Mouse (Mus musculus): ENCODE results near the gene Card19. TPM values are rescaled to one million over a fixed set of nuclear protein-coding genes. Genes with fewer than 3 reads are reported as not detected.

The Card19 gene
- polyA plus RNA-seq, 1 experiment: 180 TPM

GRCm38 (mm10) chr13:49224314-49224713 lies 8.5 kb upstream of the Card19 start:
- Histone ChIP-seq H3ac (ENCODE audit: control insufficient read depth, insufficient read length) (no peak overlapping the region), H3K79me2 (ENCODE audit: control insufficient read depth, insufficient read depth) (no peaks in the 10 kb centered on the region), H3K4me3 (no peak overlapping the region), H3K36me3 (ENCODE audit: control insufficient read depth, insufficient read depth) (no peaks in the 10 kb centered on the region), H3K27me3 (ENCODE audit: control insufficient read depth, insufficient read depth, insufficient read length) (no peaks in the 10 kb centered on the region), H3K4me2 (ENCODE audit: low read depth) (no peak overlapping the region)
- TF ChIP-seq MAX (IDR thresholded peaks at IDR 0.05; ENCODE audit: low read depth): no peak
- no peak for TF ChIP-seq SRF (IDR thresholded peaks at IDR 0.05; ENCODE audit: control insufficient read depth, insufficient read length, low read depth)
- no peak for TF ChIP-seq REST (IDR thresholded peaks at IDR 0.05; ENCODE audit: insufficient read depth, insufficient read length)
- no peak for TF ChIP-seq POLR2A (IDR thresholded peaks at IDR 0.05; ENCODE audit: insufficient read length, low read depth)
- TF ChIP-seq MYOD1 (IDR thresholded peaks at IDR 0.05; ENCODE audit: control insufficient read depth in 1 of 3, insufficient read length in 2 of 3, low read depth in 2 of 3): no peak
- TF ChIP-seq TCF12 (IDR thresholded peaks at IDR 0.05; ENCODE audit: insufficient read depth, poor library complexity, severe bottlenecking): no peak
- TF ChIP-seq TCF3 (IDR thresholded peaks at IDR 0.05; ENCODE audit: insufficient read length, low read depth): no peak
- TF ChIP-seq CEBPB (IDR thresholded peaks at IDR 0.05; ENCODE audit: insufficient read depth, poor library complexity, severe bottlenecking): no peak
- no peak for TF ChIP-seq POLR2AphosphoS2 (IDR thresholded peaks at IDR 0.05; ENCODE audit: insufficient read length, low read depth)

GRCm38 (mm10) chr13:49220912-49221311 lies 5.1 kb upstream of the Card19 start:
- H3K4me3 ChIP-seq: no peak overlapping the region
- no peak overlapping the region for H3ac ChIP-seq (ENCODE audit: control insufficient read depth, insufficient read length)
- no peaks in the 10 kb centered on the region for H3K79me2 ChIP-seq (ENCODE audit: control insufficient read depth, insufficient read depth)
- TF ChIP-seq POLR2A (IDR thresholded peaks at IDR 0.05; ENCODE audit: insufficient read length, low read depth) (no peak), CEBPB (IDR thresholded peaks at IDR 0.05; ENCODE audit: insufficient read depth, poor library complexity, severe bottlenecking) (no peak), SRF (IDR thresholded peaks at IDR 0.05; ENCODE audit: control insufficient read depth, insufficient read length, low read depth) (no peak), TCF12 (IDR thresholded peaks at IDR 0.05; ENCODE audit: insufficient read depth, poor library complexity, severe bottlenecking) (no peak)
- H3K27me3 ChIP-seq (ENCODE audit: control insufficient read depth, insufficient read depth, insufficient read length): no peaks in the 10 kb centered on the region
- H3K4me2 ChIP-seq (ENCODE audit: low read depth): no peak overlapping the region
- H3K36me3 ChIP-seq (ENCODE audit: control insufficient read depth, insufficient read depth): no peaks in the 10 kb centered on the region

DNA sequence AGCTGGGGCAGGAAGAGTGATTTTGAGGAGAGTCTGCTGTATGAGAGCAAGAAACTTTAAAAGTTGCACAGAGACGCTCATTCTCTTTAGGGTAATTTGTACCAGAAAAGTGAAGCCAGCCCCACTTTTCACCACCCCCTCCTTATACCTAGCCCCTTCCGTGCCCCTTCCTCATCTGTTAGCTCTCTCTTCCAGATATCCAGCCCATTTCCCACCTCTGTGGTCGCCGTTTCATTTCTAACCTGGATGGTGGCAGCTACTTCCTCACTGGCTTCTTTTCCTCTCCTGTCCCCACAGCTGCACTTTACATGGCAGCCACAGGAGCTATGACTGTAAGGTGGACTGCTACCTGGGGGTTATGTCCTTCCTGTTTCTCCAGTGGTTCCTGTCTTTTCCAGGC lies 3.5 kb upstream of the Card19 start:
- Histone ChIP-seq H3ac (ENCODE audit: control insufficient read depth, insufficient read length) (no peak overlapping the region), H3K79me2 (ENCODE audit: control insufficient read depth, insufficient read depth) (no peaks in the 10 kb centered on the region), H3K4me3 (no peak overlapping the region), H3K27me3 (ENCODE audit: control insufficient read depth, insufficient read depth, insufficient read length) (no peaks in the 10 kb centered on the region), H3K4me2 (ENCODE audit: low read depth) (no peak overlapping the region), H3K36me3 (ENCODE audit: control insufficient read depth, insufficient read depth) (no peaks in the 10 kb centered on the region)
- no peak for TF ChIP-seq TCF12 (IDR thresholded peaks at IDR 0.05; ENCODE audit: insufficient read depth, poor library complexity, severe bottlenecking)
- TF ChIP-seq E2F4 (IDR thresholded peaks at IDR 0.05; ENCODE audit: insufficient read depth): no peak
- no peak for TF ChIP-seq USF1 (IDR thresholded peaks at IDR 0.05; ENCODE audit: low read depth)
- no peak for TF ChIP-seq TCF3 (IDR thresholded peaks at IDR 0.05; ENCODE audit: insufficient read length, low read depth)
- TF ChIP-seq POLR2AphosphoS2 (IDR thresholded peaks at IDR 0.05; ENCODE audit: insufficient read length, low read depth): no peak
- TF ChIP-seq MYOD1 (IDR thresholded peaks at IDR 0.05; ENCODE audit: control insufficient read depth in 1 of 3, insufficient read length in 2 of 3, low read depth in 2 of 3): no peak
- TF ChIP-seq SRF (IDR thresholded peaks at IDR 0.05; ENCODE audit: control insufficient read depth, insufficient read length, low read depth): no peak
- TF ChIP-seq CEBPB (IDR thresholded peaks at IDR 0.05; ENCODE audit: insufficient read depth, poor library complexity, severe bottlenecking): no peak
- TF ChIP-seq POLR2A (IDR thresholded peaks at IDR 0.05; ENCODE audit: insufficient read length, low read depth): no peak
- TF ChIP-seq MYOG (IDR thresholded peaks at IDR 0.05; ENCODE audit: control insufficient read depth in 1 of 3, insufficient read depth in 1 of 3, insufficient read length in 2 of 3, low read depth in 2 of 3): no peak
- no peak for TF ChIP-seq REST (IDR thresholded peaks at IDR 0.05; ENCODE audit: insufficient read depth, insufficient read length)
- TF ChIP-seq MAX (IDR thresholded peaks at IDR 0.05; ENCODE audit: low read depth): no peak

DNA sequence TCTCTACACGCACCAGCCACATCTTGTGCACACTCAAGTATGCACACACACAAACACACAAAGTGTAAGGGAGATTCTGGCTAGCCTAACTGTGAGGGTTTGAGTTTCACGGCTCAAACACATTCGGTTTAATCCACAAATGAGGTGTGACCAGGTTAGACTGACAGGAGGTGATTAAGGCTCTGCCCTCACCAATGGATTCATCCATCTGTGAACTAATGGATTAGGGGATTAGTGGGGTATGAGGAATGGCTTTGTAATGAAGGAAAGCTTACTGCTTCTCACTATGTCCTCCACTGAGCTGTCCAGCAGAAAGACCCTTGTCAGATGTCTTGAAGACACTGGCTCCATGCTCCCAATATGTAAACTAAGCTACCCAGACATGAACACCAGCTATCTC lies 2.8 kb upstream of the Card19 start:
- Histone ChIP-seq H3ac (ENCODE audit: control insufficient read depth, insufficient read length) (no peak overlapping the region), H3K36me3 (ENCODE audit: control insufficient read depth, insufficient read depth) (no peaks in the 10 kb centered on the region), H3K27me3 (ENCODE audit: control insufficient read depth, insufficient read depth, insufficient read length) (no peaks in the 10 kb centered on the region), H3K79me2 (ENCODE audit: control insufficient read depth, insufficient read depth) (no peaks in the 10 kb centered on the region), H3K4me2 (ENCODE audit: low read depth) (no peak overlapping the region), H3K4me3 (no peak overlapping the region)
- no peak for TF ChIP-seq MYOG (IDR thresholded peaks at IDR 0.05; ENCODE audit: control insufficient read depth in 1 of 3, insufficient read depth in 1 of 3, insufficient read length in 2 of 3, low read depth in 2 of 3)
- TF ChIP-seq TCF3 (IDR thresholded peaks at IDR 0.05; ENCODE audit: insufficient read length, low read depth): no peak
- TF ChIP-seq MAX (IDR thresholded peaks at IDR 0.05; ENCODE audit: low read depth): no peak
- no peak for TF ChIP-seq MYOD1 (IDR thresholded peaks at IDR 0.05; ENCODE audit: control insufficient read depth in 1 of 3, insufficient read length in 2 of 3, low read depth in 2 of 3)
- TF ChIP-seq POLR2AphosphoS2 (IDR thresholded peaks at IDR 0.05; ENCODE audit: insufficient read length, low read depth): no peak
- no peak for TF ChIP-seq POLR2A (IDR thresholded peaks at IDR 0.05; ENCODE audit: insufficient read length, low read depth)
- TF ChIP-seq SRF (IDR thresholded peaks at IDR 0.05; ENCODE audit: control insufficient read depth, insufficient read length, low read depth): no peak

GRCm38 (mm10) chr13:49216808-49217561 lies 1.1 kb upstream of the Card19 start:
- no peaks in the 10 kb centered on the region for H3K27me3 ChIP-seq (ENCODE audit: control insufficient read depth, insufficient read depth, insufficient read length)
- H3ac ChIP-seq (ENCODE audit: control insufficient read depth, insufficient read length): no peak overlapping the region
- no peak for TF ChIP-seq TCF3 (IDR thresholded peaks at IDR 0.05; ENCODE audit: insufficient read length, low read depth)
- no peak for TF ChIP-seq POLR2A (IDR thresholded peaks at IDR 0.05; ENCODE audit: insufficient read length, low read depth)
- TF ChIP-seq REST (IDR thresholded peaks at IDR 0.05; ENCODE audit: insufficient read depth, insufficient read length): no peak
- TF ChIP-seq MAX (IDR thresholded peaks at IDR 0.05; ENCODE audit: low read depth): no peak
- TF ChIP-seq E2F4 (IDR thresholded peaks at IDR 0.05; ENCODE audit: insufficient read depth): no peak
- TF ChIP-seq POLR2AphosphoS2 (IDR thresholded peaks at IDR 0.05; ENCODE audit: insufficient read length, low read depth): no peak
- TF ChIP-seq MYOG (IDR thresholded peaks at IDR 0.05; ENCODE audit: control insufficient read depth in 1 of 3, insufficient read depth in 1 of 3, insufficient read length in 2 of 3, low read depth in 2 of 3): no peak
- no peak for TF ChIP-seq CEBPB (IDR thresholded peaks at IDR 0.05; ENCODE audit: insufficient read depth, poor library complexity, severe bottlenecking)
- no peak for TF ChIP-seq MYOD1 (IDR thresholded peaks at IDR 0.05; ENCODE audit: control insufficient read depth in 1 of 3, insufficient read length in 2 of 3, low read depth in 2 of 3)
- TF ChIP-seq SRF (IDR thresholded peaks at IDR 0.05; ENCODE audit: control insufficient read depth, insufficient read length, low read depth): no peak
- no peak for TF ChIP-seq TCF12 (IDR thresholded peaks at IDR 0.05; ENCODE audit: insufficient read depth, poor library complexity, severe bottlenecking)
- no peak for TF ChIP-seq USF1 (IDR thresholded peaks at IDR 0.05; ENCODE audit: low read depth)
- peaks cover 10% of the 10 kb centered on the region for H3K79me2 ChIP-seq (ENCODE audit: control insufficient read depth, insufficient read depth)
- peak overlapping the region; percentile 43 for H3K4me3 ChIP-seq
- no peaks in the 10 kb centered on the region for H3K36me3 ChIP-seq (ENCODE audit: control insufficient read depth, insufficient read depth)
- H3K4me2 ChIP-seq (ENCODE audit: low read depth): no peak overlapping the region
